9 mouse cellular contexts compared by ENCODE assay signal in the genomic region with DNA sequence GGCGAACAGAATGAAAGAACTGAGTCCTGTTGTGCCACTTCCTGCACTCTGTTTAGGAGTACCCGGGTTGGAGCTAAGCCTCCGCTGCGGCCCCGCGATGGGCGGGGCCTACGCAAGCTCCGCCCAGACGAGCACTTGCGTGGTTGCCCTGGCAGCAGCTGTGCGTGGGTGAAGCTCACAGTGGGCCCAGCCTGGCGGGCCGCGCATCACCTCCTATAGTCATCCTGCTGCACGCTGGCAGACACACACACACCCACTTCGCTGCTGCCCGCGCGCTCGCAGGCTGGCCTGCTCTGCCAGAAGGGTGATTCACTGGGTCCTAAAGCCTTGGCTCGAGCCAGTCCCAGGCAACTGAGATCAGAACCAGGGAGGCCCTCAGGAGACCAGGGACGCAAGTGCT. TPM values are rescaled to one million over a fixed set of nuclear protein-coding genes. Genes with fewer than 3 reads are reported as not detected.
DNase-seq lines count a peak whose midpoint lies in the region; ATAC-seq and TF ChIP-seq lines count a peak whose summit lies in the region.
"Had no signal": no experiment of that assay in that cellular context is flagged by ENCODE, and none has a peak within 500 bp of the region (broad histone marks: within the 10 kb centered on the region; RNA-seq: fewer than 3 reads in every experiment).

No protein-coding gene starts in this region.

- peak overlapping the region; percentile 56 for H3K4me3 ChIP-seq in embryonic facial prominence, embryonic 13.5 days
- peak overlapping the region; percentile 38 for H3K4me3 ChIP-seq in intestine, postnatal 0 days (ENCODE audit: low read depth, low read length)

- H3K9ac ChIP-seq in embryonic facial prominence, embryonic 13.5 days = peak overlapping the region; percentile 74
- 0 out of 2 replicates have a peak overlapping the region, but pooled peaks have one; percentile 22 for H3K9ac ChIP-seq in intestine, postnatal 0 days (ENCODE audit: low read depth, low read length)

- H3K9me3 ChIP-seq in embryonic facial prominence, embryonic 13.5 days = no peaks in the 10 kb centered on the region
- H3K9me3 ChIP-seq in intestine, postnatal 0 days (ENCODE audit: control insufficient read depth) = no peaks in the 10 kb centered on the region

- peak; percentile 96 for ATAC-seq in embryonic facial prominence, embryonic 13.5 days (ENCODE audit: insufficient number of reproducible peaks, insufficient read depth, low FRiP score, low TSS enrichment, low read depth)
- ATAC-seq in intestine, postnatal 0 days = peak; percentile 92
- ATAC-seq in megakaryocyte progenitor cell, adult 5-6 weeks (replicated peaks; ENCODE audit: poor library complexity) = peak; percentile 99

- H3K36me3 ChIP-seq in embryonic facial prominence, embryonic 13.5 days = no peaks in the 10 kb centered on the region
- no peaks in the 10 kb centered on the region for H3K36me3 ChIP-seq in intestine, postnatal 0 days (ENCODE audit: control insufficient read depth, insufficient read depth)

- H3K4me2 ChIP-seq in embryonic facial prominence, embryonic 13.5 days = peak overlapping the region; percentile 68
- H3K4me2 ChIP-seq in intestine, postnatal 0 days (replicated peaks; ENCODE audit: low read depth) = peak overlapping the region; percentile 72

- no peak for TF ChIP-seq CTCF in intestine, postnatal 0 days (IDR thresholded peaks at IDR 0.05; ENCODE audit: low read depth)

- DNase-seq in spleen, postnatal 36 days (ENCODE audit: low spot score in 2 of 2) = peak; percentile 2
- DNase-seq in spleen, adult 12 weeks (ENCODE audit: low spot score) = no peak
- DNase-seq in heart, adult 18-20 months = peak; percentile 67 to 74
- DNase-seq in left cerebral cortex, postnatal 14 days (ENCODE audit: low spot score in 2 of 2) = peak; percentile 89 to 95
- DNase-seq in right cerebral cortex, postnatal 36 days (ENCODE audit: low spot score in 2 of 2) = peak; percentile 89 to 93

- WGBS in embryonic facial prominence, embryonic 13.5 days = under 1% methylated on average over 23 of the region's 23 CpGs
- WGBS in intestine, postnatal 0 days = 1% methylated on average over 23 of the region's 23 CpGs

- H3K27ac ChIP-seq in embryonic facial prominence, embryonic 13.5 days = no peak overlapping the region
- no peak overlapping the region for H3K27ac ChIP-seq in intestine, postnatal 0 days (ENCODE audit: low read depth, low read length)

- H3K4me1 ChIP-seq in embryonic facial prominence, embryonic 13.5 days = 0 out of 2 replicates have a peak, but pooled peaks cover 5% of the 10 kb centered on the region
- H3K4me1 ChIP-seq in intestine, postnatal 0 days (replicated peaks; ENCODE audit: control insufficient read depth, insufficient read depth, low read length) = no peaks in the 10 kb centered on the region

- H3K27me3 ChIP-seq in embryonic facial prominence, embryonic 13.5 days = no peaks in the 10 kb centered on the region
- H3K27me3 ChIP-seq in intestine, postnatal 0 days (replicated peaks; ENCODE audit: control insufficient read depth, insufficient read depth, low read length) = no peaks in the 10 kb centered on the region

- intact Hi-C loops in left cerebral cortex, postnatal 14 days (cut with DNase I) = no loop called here

RNA-seq across cellular contexts. Expression of a gene that starts 30.3 kb away (rescaled TPM):
- 0.73 and 0.91 TPM in 2 replicates for polyA plus RNA-seq in embryonic facial prominence, embryonic 13.5 days (2015; fragmentation: Nextera tagmentation; extraction: Ambion mirVana)
- total RNA-seq in heart, adult 18-20 months (2021) = 1 to 10 TPM in 1 of 2 experiments, under 1 TPM in 1; 0.92 to 2.3 TPM
- polyA plus RNA-seq in intestine, postnatal 0 days (2015; fragmentation: Nextera tagmentation; extraction: Ambion mirVana) = 0.07 TPM in 1 of 2 replicates, not detected in the other
- total RNA-seq in left cerebral cortex, postnatal 14 days (2021) = 1 to 10 TPM; 1.3 to 2.4 TPM
- not detected in 2 replicates for total RNA-seq in megakaryocyte progenitor cell, adult 5-6 weeks (2015)
- total RNA-seq in megakaryocyte progenitor cell, adult 5-6 weeks (2017) = not detected in 2 replicates
- polyA plus RNA-seq: C2C12 had no signal
